In the genomic region with DNA sequence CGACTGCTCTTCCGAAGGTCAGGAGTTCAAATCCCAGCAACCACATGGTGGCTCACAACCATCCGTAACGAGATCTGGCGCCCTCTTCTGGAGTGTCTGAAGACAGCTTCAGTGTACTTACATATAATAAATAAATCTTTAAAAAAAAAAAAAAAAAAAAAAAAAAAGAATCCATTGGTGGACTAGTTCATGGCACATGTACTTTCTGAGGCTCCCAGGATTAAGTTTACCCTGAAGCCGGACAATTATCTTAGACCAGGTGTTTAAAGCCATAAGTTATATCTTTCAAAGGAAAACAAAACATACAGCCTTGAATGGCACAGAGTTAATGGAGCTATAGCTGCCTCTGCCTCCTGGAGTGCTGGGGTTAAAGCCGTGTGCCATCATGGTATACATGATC, we compare ENCODE assay signal across 7 mouse cellular contexts. TPM values are rescaled to one million over a fixed set of nuclear protein-coding genes. Genes with fewer than 3 reads are reported as not detected.
DNase-seq lines count a peak whose midpoint lies in the region; ATAC-seq and TF ChIP-seq lines count a peak whose summit lies in the region.
"Not testable (repeated sequence)": the region's sequence is repeated elsewhere in the genome, so short reads cannot be mapped to it uniquely, and the experiment has no call there.

No protein-coding gene starts in this region.

- peaks cover 36 to 85% of the 10 kb centered on the region in 2 experiments for H3K36me3 ChIP-seq in CH12.LX (replicated peaks in 1 of 2; ENCODE audit: control insufficient read depth in 1 of 2, insufficient read depth in 1 of 2, low read length in 1 of 2)
- peaks cover 44% of the 10 kb centered on the region for H3K36me3 ChIP-seq in ES-E14 (ENCODE audit: control insufficient read depth, insufficient read depth, low read length, poor library complexity, severe bottlenecking)
- H3K36me3 ChIP-seq in MEL (ENCODE audit: control insufficient read depth in 1 of 2, insufficient read depth in 2 of 2, low read length in 2 of 2); heart, adult 2 months (ENCODE audit: control insufficient read depth, insufficient read depth, low read length): not testable (repeated sequence)
- peaks cover 77% of the 10 kb centered on the region for H3K36me3 ChIP-seq in forebrain, postnatal 0 days (ENCODE audit: insufficient read depth)
- peaks cover 33% of the 10 kb centered on the region for H3K36me3 ChIP-seq in kidney, postnatal 0 days (ENCODE audit: insufficient read depth, low read length)

- TF ChIP-seq RAD21 in CH12.LX (IDR thresholded peaks at IDR 0.05; ENCODE audit: low read depth, low read length); MEL (IDR thresholded peaks at IDR 0.05; ENCODE audit: low read depth, low read length): not testable (repeated sequence)

- not testable (repeated sequence) for H3K4me3 ChIP-seq in CH12.LX (replicated peaks in 1 of 3; ENCODE audit: low read depth in 2 of 3, low read length in 2 of 3, poor library complexity in 1 of 3); ES-E14 (ENCODE audit: insufficient read depth in 1 of 2, low read depth in 1 of 2, low read length in 2 of 2, poor library complexity in 1 of 2, severe bottlenecking in 1 of 2); MEL (ENCODE audit: control insufficient read depth in 1 of 2, insufficient read depth in 1 of 2, low read depth in 2 of 2, low read length in 2 of 2); forebrain, postnatal 0 days (ENCODE audit: low read depth, low read length); heart, adult 2 months; kidney, postnatal 0 days (replicated peaks; ENCODE audit: low read depth, low read length)

- dilution Hi-C loops in CH12.LX (cut with MboI; ENCODE audit: extremely low pct_ligation_motif_present, extremely low pct_unique_long_range_greater_than_20kb, low sequenced_read_pairs), result not testable (repeated sequence)

- DNase-seq in CH12.LX (ENCODE audit: extremely low read depth); ES-E14 (ENCODE audit: low read depth, low spot score); MEL (ENCODE audit: low read depth, low spot score); forebrain, postnatal 0 days; heart, adult 2 months; kidney, postnatal 0 days (ENCODE audit: low spot score): not testable (repeated sequence)
- DNase-seq in heart, adult 11 months, result peak; percentile 16

- not testable (repeated sequence) for H3K79me2 ChIP-seq in CH12.LX (replicated peaks; ENCODE audit: control insufficient read depth, extremely low read depth, insufficient read depth, poor library complexity, severe bottlenecking); MEL (ENCODE audit: control insufficient read depth, insufficient read depth, low read length, poor library complexity); heart, adult 2 months (replicated peaks; ENCODE audit: control insufficient read depth, insufficient read depth, low read length)

- not testable (repeated sequence) for H3K4me2 ChIP-seq in CH12.LX (ENCODE audit: insufficient read depth, low read depth, poor library complexity, severe bottlenecking); forebrain, postnatal 0 days (ENCODE audit: low read depth); kidney, postnatal 0 days (ENCODE audit: low read length)

- not testable (repeated sequence) for H3K9me3 ChIP-seq in CH12.LX (replicated peaks; ENCODE audit: low read length); ES-E14 (ENCODE audit: control insufficient read depth, insufficient read depth, low read depth, low read length); MEL (replicated peaks; ENCODE audit: insufficient read depth, low read length); forebrain, postnatal 0 days (ENCODE audit: low read length); kidney, postnatal 0 days (replicated peaks; ENCODE audit: low read length)

- TF ChIP-seq CTCF in CH12.LX (conservative IDR thresholded peaks at IDR 0.05 in 1 of 2, IDR thresholded peaks at IDR 0.05 in 1 of 2; ENCODE audit: low read depth in 2 of 2, low read length in 2 of 2), result not testable (repeated sequence)
- peak in 1 of 3 experiments; percentile 4; a peak in 1 of 6 replicates for TF ChIP-seq CTCF in MEL (IDR thresholded peaks at IDR 0.05 in 2 of 3, conservative IDR thresholded peaks at IDR 0.05 in 1 of 3; ENCODE audit: control insufficient read depth in 1 of 3, insufficient read depth in 1 of 3, low read depth in 2 of 3, low read length in 3 of 3, poor library complexity in 1 of 3, severe bottlenecking in 1 of 3)
- peak; percentile 7; the same call in 1 of the 2 replicates for TF ChIP-seq CTCF in forebrain, postnatal 0 days (IDR thresholded peaks at IDR 0.05; ENCODE audit: low read depth)
- TF ChIP-seq CTCF in heart, adult 2 months (IDR thresholded peaks at IDR 0.05), result peak; percentile 28; the same call in 1 of the 2 replicates
- TF ChIP-seq CTCF in kidney, postnatal 0 days (IDR thresholded peaks at IDR 0.05; ENCODE audit: low read depth), result 0 out of 2 replicates have a peak, but pooled peaks have one; percentile 2

- peaks cover 0 to 11% of the 10 kb centered on the region in 2 experiments; a peak in 2 of 4 replicates for H3K4me1 ChIP-seq in CH12.LX (ENCODE audit: control insufficient read depth in 1 of 2, insufficient read depth in 2 of 2)
- H3K4me1 ChIP-seq in ES-E14 (ENCODE audit: control insufficient read depth in 2 of 2, insufficient read depth in 2 of 2, low read length in 2 of 2, poor library complexity in 1 of 2); MEL (ENCODE audit: control insufficient read depth in 1 of 2, insufficient read depth in 2 of 2, low read length in 2 of 2); forebrain, postnatal 0 days (ENCODE audit: insufficient read depth); heart, adult 2 months (ENCODE audit: control insufficient read depth, insufficient read depth, low read length); kidney, postnatal 0 days (replicated peaks; ENCODE audit: insufficient read depth, low read length): not testable (repeated sequence)

- H3K27ac ChIP-seq in CH12.LX (ENCODE audit: insufficient read depth, low read depth); ES-E14 (ENCODE audit: insufficient read depth, low read depth, low read length, poor library complexity, severe bottlenecking); MEL (ENCODE audit: control insufficient read depth, low read depth, low read length); forebrain, postnatal 0 days (ENCODE audit: low read depth, low read length); heart, adult 2 months; kidney, postnatal 0 days: not testable (repeated sequence)

- in situ Hi-C loops in CH12.LX (cut with MboI; ENCODE audit: low pct_ligation_motif_present, low pct_unique_long_range_greater_than_20kb, low sequenced_read_pairs), result not testable (repeated sequence)
- in situ Hi-C loops in ES-E14 (cut with MboI; ENCODE audit: low sequenced_read_pairs in 2 of 2, unreplicated experiment in 2 of 2), result loop anchor here (10.0 to 25.0 kb wide), 2 partner anchors 182 to 189 kb away; a partner anchor contains a TSS

- not testable (repeated sequence) for H3K9ac ChIP-seq in CH12.LX (ENCODE audit: insufficient read depth, low read depth); ES-E14 (ENCODE audit: insufficient read depth, low read depth, low read length, poor library complexity, severe bottlenecking); MEL (ENCODE audit: control insufficient read depth, low read depth, low read length, poor library complexity, severe bottlenecking); forebrain, postnatal 0 days; heart, adult 2 months (ENCODE audit: low read depth, low read length); kidney, postnatal 0 days (ENCODE audit: low read depth, low read length)

- not testable (repeated sequence) for ATAC-seq in forebrain, postnatal 0 days; kidney, postnatal 0 days (replicated peaks; ENCODE audit: low FRiP score, low read depth)

- 75% methylated on average over 4 of the region's 7 CpGs for WGBS in forebrain, postnatal 0 days
- WGBS in heart, adult 2 months, result 83% methylated on average over 4 of the region's 7 CpGs
- WGBS in kidney, postnatal 0 days, result 79% methylated on average over 4 of the region's 7 CpGs

- not testable (repeated sequence) for TF ChIP-seq POLR2A in CH12.LX (IDR thresholded peaks at IDR 0.05; ENCODE audit: low read depth, low read length); MEL (IDR thresholded peaks at IDR 0.05; ENCODE audit: control insufficient read depth in 1 of 2, insufficient read depth in 1 of 2, low read depth in 1 of 2, low read length in 2 of 2, poor library complexity in 1 of 2); heart, adult 2 months (IDR thresholded peaks at IDR 0.05; ENCODE audit: insufficient read depth, low read depth, low read length)

- H3K27me3 ChIP-seq in CH12.LX (replicated peaks); MEL (ENCODE audit: control insufficient read depth in 1 of 2, insufficient read depth in 2 of 2, low read length in 2 of 2); forebrain, postnatal 0 days (ENCODE audit: insufficient read depth, low read length); heart, adult 2 months (ENCODE audit: control insufficient read depth, insufficient read depth, low read length); kidney, postnatal 0 days (ENCODE audit: insufficient read depth, low read length): not testable (repeated sequence)

- not testable (repeated sequence) for TF ChIP-seq EP300 in CH12.LX (IDR thresholded peaks at IDR 0.05; ENCODE audit: low read length); MEL (IDR thresholded peaks at IDR 0.05; ENCODE audit: low read depth in 1 of 2, low read length in 2 of 2); heart, adult 2 months (IDR thresholded peaks at IDR 0.05; ENCODE audit: insufficient read depth, low read depth, low read length)

- intact Hi-C loops in heart, adult 2 months (cut with DNase I), result not testable (repeated sequence)

RNA-seq across cellular contexts. Expression of a gene that starts 41.0 kb away (rescaled TPM):
- total RNA-seq in CH12.LX (2012; rRNA removed) (41.3 and 44.2 TPM in 2 replicates), CH12.LX (2014; rRNA removed) (26.8 and 30.4 TPM in 2 replicates), ES-E14 (2012; rRNA removed) (56.9 and 64.3 TPM in 2 replicates), MEL (2012; rRNA removed) (35.5 and 41.4 TPM in 2 replicates)
- polyA plus RNA-seq in CH12.LX (2012; ENCODE audit: insufficient read length, low read depth) (89.9 and 97.0 TPM in 2 replicates), MEL (2012; ENCODE audit: insufficient read depth in 1 of 2, insufficient read length in 2 of 2, low read depth in 1 of 2, low replicate concordance in 2 of 2, missing spikeins in 1 of 2) (100 to 1,000 TPM in 1 of 2 experiments, 10 to 100 TPM in 1; 79.0 to 488 TPM)
- 36.8 and 43.0 TPM in 2 replicates for total RNA-seq in forebrain, postnatal 0 days (2014; rRNA removed)
- polyA plus RNA-seq in forebrain, postnatal 0 days (2015; fragmentation: Nextera tagmentation; extraction: Ambion mirVana), result 52.0 and 77.1 TPM in 2 replicates
- 10 to 100 TPM; 24.1 to 25.2 TPM for total RNA-seq in heart, adult 2 months (2021)
- 8.4 and 10.6 TPM in 2 replicates for polyA plus RNA-seq in heart, adult 2 months (2012; rRNA removed)
- polyA plus RNA-seq in kidney, postnatal 0 days (2015; fragmentation: Nextera tagmentation; extraction: Ambion mirVana), result 58.1 and 63.8 TPM in 2 replicates

RNA-seq across cellular contexts. Expression of a gene that starts 41.2 kb away (rescaled TPM):
- total RNA-seq in CH12.LX (2012; rRNA removed) (129 and 142 TPM in 2 replicates), CH12.LX (2014; rRNA removed) (64.7 and 68.8 TPM in 2 replicates), ES-E14 (2012; rRNA removed) (191 and 204 TPM in 2 replicates), MEL (2012; rRNA removed) (113 and 126 TPM in 2 replicates)
- polyA plus RNA-seq in CH12.LX (2012; ENCODE audit: insufficient read length, low read depth) (99.3 and 102 TPM in 2 replicates), MEL (2012; ENCODE audit: insufficient read depth in 1 of 2, insufficient read length in 2 of 2, low read depth in 1 of 2, low replicate concordance in 2 of 2, missing spikeins in 1 of 2) (100 to 1,000 TPM in 1 of 2 experiments, not detected in 1; 113 TPM)
- total RNA-seq in forebrain, postnatal 0 days (2014; rRNA removed), result 132 and 156 TPM in 2 replicates
- polyA plus RNA-seq in forebrain, postnatal 0 days (2015; fragmentation: Nextera tagmentation; extraction: Ambion mirVana), result 98.6 and 117 TPM in 2 replicates
- total RNA-seq in heart, adult 2 months (2021), result 10 to 100 TPM; 64.8 to 68.6 TPM
- 56.7 and 73.5 TPM in 2 replicates for polyA plus RNA-seq in heart, adult 2 months (2012; rRNA removed)
- 86.5 and 88.9 TPM in 2 replicates for polyA plus RNA-seq in kidney, postnatal 0 days (2015; fragmentation: Nextera tagmentation; extraction: Ambion mirVana)
